Mouse (Mus musculus) lung, embryonic 16.5 days (tissue): ENCODE measurements around the gene Spata13. TPM values are rescaled to one million over a fixed set of nuclear protein-coding genes. Genes with fewer than 3 reads are reported as not detected.

Source experiments
- ATAC-seq: fragments of 200-750 bp; cut with Nextera tagmentation; 2 replicates; pipeline ENCODE4 v1.8.0; 2017; ENCODE audit warnings: low read depth, mild to moderate bottlenecking, moderate library complexity
- H3K27ac ChIP-seq: fragments of 300-500 bp; sonication (generic); 2 replicates; pipeline ENCODE4 v1.5.1; 2014; ENCODE audit warnings: mild to moderate bottlenecking, control low read depth, low read length
- H3K27me3 ChIP-seq: fragments of 300-500 bp; sonication (generic); 2 replicates; pipeline ENCODE4 v1.6.1; 2014; ENCODE audit warnings: low read depth, low read length, mixed read lengths; ENCODE audit not compliant: control insufficient read depth, insufficient read depth
- H3K36me3 ChIP-seq: fragments of 300-500 bp; sonication (generic); 2 replicates; pipeline ENCODE4 v1.6.1; 2014; ENCODE audit warnings: low read length; ENCODE audit not compliant: control insufficient read depth, insufficient read depth
- H3K4me1 ChIP-seq: fragments of 300-500 bp; sonication (generic); replicated peaks from 2 replicates; pipeline ENCODE4 v1.6.1; 2014; ENCODE audit warnings: low read length, mixed read lengths; ENCODE audit not compliant: control insufficient read depth, insufficient read depth
- H3K4me2 ChIP-seq: fragments of 300-500 bp; sonication (generic); 2 replicates; pipeline ENCODE4 v1.6.1; 2014; ENCODE audit warnings: low read depth, low read length, control low read depth
- H3K4me3 ChIP-seq: fragments of 300-500 bp; sonication (generic); 2 replicates; pipeline ENCODE4 v1.5.1; 2014; ENCODE audit warnings: mild to moderate bottlenecking, low read length, control low read depth
- H3K9ac ChIP-seq: fragments of 300-500 bp; sonication (generic); 2 replicates; pipeline ENCODE4 v1.6.1; 2014; ENCODE audit warnings: low read length, control low read depth
- H3K9me3 ChIP-seq: fragments of 300-500 bp; sonication (generic); 2 replicates; pipeline ENCODE4 v1.6.1; 2016; ENCODE audit warnings: low read length; ENCODE audit not compliant: control insufficient read depth
- WGBS: fragments of 180-500 bp; shearing (Covaris S2); extraction: QIAGEN DNeasy Blood & Tissue Kit; methylation state at CpG from one replicate; pipeline ENCODE4 v1.1.7; 2014; 5-methylcytosine and 5-hydroxymethylcytosine counted together
- polyA plus RNA-seq: library from polyadenylated mRNA; unstranded; fragments of >200 nt; fragmentation: Nextera tagmentation; extraction: Ambion mirVana; gene quantifications from 2 replicates; pipeline ENCODE4 v1.2.1, GENCODE M21; 2015

Gene Spata13
- polyA plus RNA-seq, 1 experiment from 2014 or later = 17.9 TPM

GRCm38 (mm10) chr14:60682361-60683023 is 48.7 kb downstream of the Spata13 start:
- no peaks in the 10 kb centered on the region for H3K27me3 ChIP-seq
- peak overlapping the region; percentile 9; the same call in 1 of the 2 replicates for H3K27ac ChIP-seq
- no peaks in the 10 kb centered on the region for H3K9me3 ChIP-seq
- 33% methylated on average over 12 of the region's 12 CpGs for WGBS
- ATAC-seq = peak; percentile 80
- no peaks in the 10 kb centered on the region for H3K36me3 ChIP-seq
- no peak overlapping the region for H3K9ac ChIP-seq
- peaks cover 15% of the 10 kb centered on the region for H3K4me1 ChIP-seq
- H3K4me2 ChIP-seq = no peak overlapping the region
- H3K4me3 ChIP-seq = no peak overlapping the region

- H3K9ac ChIP-seq = no peak overlapping the region
- no peak overlapping the region for H3K4me3 ChIP-seq
- H3K27ac ChIP-seq = no peak overlapping the region
- 73% methylated on average over 10 of the region's 10 CpGs for WGBS
- no peaks in the 10 kb centered on the region for H3K27me3 ChIP-seq
- ATAC-seq = no peak
- H3K4me2 ChIP-seq = no peak overlapping the region
- no peaks in the 10 kb centered on the region for H3K36me3 ChIP-seq
- H3K9me3 ChIP-seq = no peaks in the 10 kb centered on the region
- H3K4me1 ChIP-seq = peaks cover 15% of the 10 kb centered on the region
Observed at GRCm38 (mm10) chr14:60683989-60684388, 50.2 kb downstream of the Spata13 start.

GRCm38 (mm10) chr14:60686733-60687132 is 52.9 kb downstream of the Spata13 start:
- Histone ChIP-seq H3K4me3 (no peak overlapping the region), H3K27me3 (no peaks in the 10 kb centered on the region), H3K9me3 (no peaks in the 10 kb centered on the region), H3K36me3 (no peaks in the 10 kb centered on the region), H3K27ac (no peak overlapping the region), H3K9ac (no peak overlapping the region), H3K4me1 (peaks cover 15% of the 10 kb centered on the region), H3K4me2 (no peak overlapping the region)
- 85% methylated on average over 11 of the region's 11 CpGs for WGBS
- no peak for ATAC-seq

GRCm38 (mm10) chr14:60687241-60687640 is 53.4 kb downstream of the Spata13 start:
- Histone ChIP-seq H3K4me2 (no peak overlapping the region), H3K9ac (no peak overlapping the region), H3K36me3 (no peaks in the 10 kb centered on the region), H3K27me3 (no peaks in the 10 kb centered on the region), H3K9me3 (no peaks in the 10 kb centered on the region), H3K4me3 (no peak overlapping the region), H3K4me1 (peaks cover 12% of the 10 kb centered on the region), H3K27ac (no peak overlapping the region)
- WGBS = 58% methylated on average over 7 of the region's 7 CpGs
- ATAC-seq = no peak

GRCm38 (mm10) chr14:60688509-60689205 is 54.9 kb downstream of the Spata13 start:
- peaks cover 8% of the 10 kb centered on the region; the same call in 1 of the 2 replicates for H3K4me1 ChIP-seq
- ATAC-seq = peak; percentile 67
- H3K9ac ChIP-seq = no peak overlapping the region
- no peak overlapping the region for H3K4me3 ChIP-seq
- H3K36me3 ChIP-seq = no peaks in the 10 kb centered on the region
- no peak overlapping the region for H3K4me2 ChIP-seq
- no peaks in the 10 kb centered on the region for H3K9me3 ChIP-seq
- 39% methylated on average over 7 of the region's 7 CpGs for WGBS
- no peaks in the 10 kb centered on the region for H3K27me3 ChIP-seq
- H3K27ac ChIP-seq = no peak overlapping the region

GRCm38 (mm10) chr14:60689768-60690167 is 56.0 kb downstream of the Spata13 start:
- H3K36me3 ChIP-seq = no peaks in the 10 kb centered on the region
- H3K4me3 ChIP-seq = no peak overlapping the region
- no peaks in the 10 kb centered on the region for H3K9me3 ChIP-seq
- H3K9ac ChIP-seq = no peak overlapping the region
- no peak overlapping the region for H3K27ac ChIP-seq
- 83% methylated on average over 5 of the region's 5 CpGs for WGBS
- peaks cover 8% of the 10 kb centered on the region; the same call in 1 of the 2 replicates for H3K4me1 ChIP-seq
- H3K4me2 ChIP-seq = no peak overlapping the region
- ATAC-seq = no peak
- no peaks in the 10 kb centered on the region for H3K27me3 ChIP-seq

- Histone ChIP-seq H3K4me2 (no peak overlapping the region), H3K36me3 (no peaks in the 10 kb centered on the region), H3K9ac (no peak overlapping the region), H3K4me1 (peaks cover 8% of the 10 kb centered on the region; the same call in 1 of the 2 replicates), H3K9me3 (no peaks in the 10 kb centered on the region), H3K27ac (no peak overlapping the region), H3K4me3 (no peak overlapping the region), H3K27me3 (no peaks in the 10 kb centered on the region)
- WGBS = 90% methylated on average over 7 of the region's 7 CpGs
- no peak for ATAC-seq
Observed at GRCm38 (mm10) chr14:60690631-60691030, 56.8 kb downstream of the Spata13 start.

GRCm38 (mm10) chr14:60693122-60693536 is 59.3 kb downstream of the Spata13 start:
- Histone ChIP-seq H3K4me3 (no peak overlapping the region), H3K9ac (no peak overlapping the region), H3K36me3 (no peaks in the 10 kb centered on the region), H3K4me1 (peaks cover 4% of the 10 kb centered on the region; the same call in 1 of the 2 replicates), H3K27me3 (no peaks in the 10 kb centered on the region), H3K9me3 (no peaks in the 10 kb centered on the region), H3K27ac (no peak overlapping the region), H3K4me2 (no peak overlapping the region)
- ATAC-seq = peak; percentile 29; the same call in 1 of the 2 replicates
- WGBS = 51% methylated on average over 11 of the region's 11 CpGs

GRCm38 (mm10) chr14:60693666-60694065 is 59.9 kb downstream of the Spata13 start:
- Histone ChIP-seq H3K9ac (no peak overlapping the region), H3K36me3 (no peaks in the 10 kb centered on the region), H3K4me1 (peaks cover 4% of the 10 kb centered on the region; the same call in 1 of the 2 replicates), H3K9me3 (no peaks in the 10 kb centered on the region), H3K4me2 (no peak overlapping the region), H3K27me3 (no peaks in the 10 kb centered on the region), H3K27ac (no peak overlapping the region), H3K4me3 (no peak overlapping the region)
- ATAC-seq = no peak
- 64% methylated on average over 5 of the region's 5 CpGs for WGBS
